Mouse (Mus musculus) heart, postnatal 0 days (tissue): ENCODE data around the gene Scn1b. TPM values are rescaled to one million over a fixed set of nuclear protein-coding genes. Genes with fewer than 3 reads are reported as not detected.

Experiments
- ATAC-seq: fragments of 200-750 bp; cut with Nextera tagmentation; 2 replicates; pipeline ENCODE4 v1.8.0; 2017; ENCODE audit warnings: low read depth, moderate number of reproducible peaks, moderate library complexity; ENCODE audit not compliant: insufficient read depth
- DNase-seq: peaks from one replicate; pipeline ENCODE4 v3.0.0-alpha.2; 2016; ENCODE audit warnings: low spot score
- H3K27ac ChIP-seq: fragments of 300-500 bp; sonication (generic); 2 replicates; pipeline ENCODE4 v1.5.1; 2014; ENCODE audit warnings: low read depth, mild to moderate bottlenecking
- H3K27me3 ChIP-seq: fragments of 300-500 bp; sonication (generic); 2 replicates; pipeline ENCODE4 v1.6.1; 2014; ENCODE audit warnings: low read length, mixed read lengths; ENCODE audit not compliant: control insufficient read depth, insufficient read depth
- H3K36me3 ChIP-seq: fragments of 300-500 bp; sonication (generic); replicated peaks from 2 replicates; pipeline ENCODE4 v1.6.1; 2014; ENCODE audit warnings: low read length, mixed read lengths; ENCODE audit not compliant: control insufficient read depth, insufficient read depth
- H3K4me1 ChIP-seq: fragments of 300-500 bp; sonication (generic); 2 replicates; pipeline ENCODE4 v1.6.1; 2014; ENCODE audit warnings: antibody characterized with exemption; ENCODE audit not compliant: control insufficient read depth, insufficient read depth
- H3K4me2 ChIP-seq: fragments of 300-500 bp; sonication (generic); 2 replicates; pipeline ENCODE4 v1.6.1; 2014; ENCODE audit warnings: low read depth, mild to moderate bottlenecking, low read length, moderate library complexity
- H3K4me3 ChIP-seq: fragments of 300-500 bp; sonication (generic); 2 replicates; pipeline ENCODE4 v1.5.1; 2014; ENCODE audit warnings: low read depth, low read length
- H3K9ac ChIP-seq: fragments of 300-500 bp; sonication (generic); replicated peaks from 2 replicates; pipeline ENCODE4 v1.6.1; 2014; ENCODE audit warnings: low read depth, low read length, mixed read lengths
- H3K9me3 ChIP-seq: fragments of 300-500 bp; sonication (generic); replicated peaks from 2 replicates; pipeline ENCODE4 v1.6.1; 2016; ENCODE audit warnings: low read length; ENCODE audit not compliant: control insufficient read depth
- CTCF ChIP-seq: IDR thresholded peaks from 2 replicates; pipeline ENCODE4 v1.5.1; 2016; ENCODE audit warnings: antibody characterized with exemption, control low read depth, low read depth
- EP300 ChIP-seq: IDR thresholded peaks from 2 replicates; pipeline ENCODE4 v1.6.1; 2016; ENCODE audit warnings: antibody characterized with exemption, low read depth
- WGBS: fragments of 180-500 bp; shearing (Covaris S2); extraction: QIAGEN DNeasy Blood & Tissue Kit; methylation state at CpG from one replicate; pipeline ENCODE4 v1.1.7; 2014; 5-methylcytosine and 5-hydroxymethylcytosine counted together
- polyA plus RNA-seq: library from polyadenylated mRNA; unstranded; fragments of >200 nt; fragmentation: Nextera tagmentation; extraction: Ambion mirVana; gene quantifications from 2 replicates; pipeline ENCODE4 v1.2.1, GENCODE M21; 2015
- total RNA-seq: library from RNA; depleted of rRNA; stranded (reverse); fragments of >200 nt; gene quantifications from 2 replicates; pipeline ENCODE4 v1.2.3, GENCODE M21; 2014; ENCODE audit warnings: low replicate concordance; rRNA removed

The Scn1b gene
- total and polyA plus RNA-seq, 2 experiments from 2014 or later = 4.2 to 4.7 TPM

- H3K27me3 ChIP-seq = no peaks in the 10 kb centered on the region
- TF ChIP-seq EP300 = no peak
- TF ChIP-seq CTCF = no peak
- no peak overlapping the region for H3K27ac ChIP-seq
- no peak overlapping the region for H3K4me2 ChIP-seq
- H3K4me1 ChIP-seq = no peaks in the 10 kb centered on the region
- H3K36me3 ChIP-seq = no peaks in the 10 kb centered on the region
- H3K4me3 ChIP-seq = no peak overlapping the region
- 75% methylated on average over 14 of the region's 14 CpGs for WGBS
- no peak overlapping the region for H3K9ac ChIP-seq
- H3K9me3 ChIP-seq = no peaks in the 10 kb centered on the region
- ATAC-seq = no peak
- no peak for DNase-seq
These were observed 57.3 kb downstream of the Scn1b start for GRCm38 (mm10) chr7:31069491-31069890.

DNA sequence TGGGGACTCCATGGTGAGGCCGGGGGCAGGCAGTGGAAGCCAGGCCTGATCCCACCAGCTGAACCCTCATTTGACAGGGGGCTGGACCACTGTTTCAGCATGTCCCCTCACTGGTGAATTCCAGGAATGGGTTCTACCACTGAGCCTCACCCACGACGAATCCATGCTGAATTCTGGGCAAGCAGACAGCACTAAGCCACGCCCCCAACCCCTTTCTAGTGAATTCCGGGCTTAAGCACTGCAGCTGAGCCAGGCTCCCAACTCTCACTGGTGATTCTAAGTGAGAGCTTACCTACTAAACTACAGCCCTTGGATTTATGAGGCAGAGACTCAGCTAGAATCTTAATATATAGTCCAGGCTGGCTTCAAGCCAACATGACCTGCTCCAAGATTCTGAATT is 59.0 kb downstream of the Scn1b start:
- no peak for ATAC-seq
- TF ChIP-seq EP300 = no peak
- TF ChIP-seq CTCF = no peak

More for the DNA sequence above, 59.0 kb downstream of the Scn1b start:
- Histone ChIP-seq H3K4me2 (no peak overlapping the region), H3K9ac (no peak overlapping the region), H3K27me3 (no peaks in the 10 kb centered on the region), H3K36me3 (no peaks in the 10 kb centered on the region), H3K4me3 (no peak overlapping the region), H3K4me1 (no peaks in the 10 kb centered on the region), H3K9me3 (no peaks in the 10 kb centered on the region), H3K27ac (no peak overlapping the region)
- WGBS = 30% methylated on average over 5 of the region's 5 CpGs
- DNase-seq = no peak

Other genes with a start within 250 kb of the Scn1b start
- gene Cd22, start 246.7 kb downstream of the Scn1b start, total RNA-seq = not detected in 2 replicates
- 0.08 and 0.23 TPM in 2 replicates for gene Cd22, start 246.7 kb downstream of the Scn1b start, polyA plus RNA-seq
- 0.38 and 1.2 TPM in 2 replicates for gene Mag, start 212.1 kb downstream of the Scn1b start, total RNA-seq
- gene Mag, start 212.1 kb downstream of the Scn1b start, polyA plus RNA-seq = 0.07 and 0.10 TPM in 2 replicates
- gene Hamp2, start 202.3 kb downstream of the Scn1b start, total RNA-seq = not detected in 2 replicates
- gene Hamp2, start 202.3 kb downstream of the Scn1b start, polyA plus RNA-seq = 0.44 TPM in 1 of 2 replicates, not detected in the other
- 42.0 TPM in 1 of 2 replicates, not detected in the other for gene Hamp, start 183.0 kb downstream of the Scn1b start, total RNA-seq
- gene Hamp, start 183.0 kb downstream of the Scn1b start, polyA plus RNA-seq = 1.7 and 4.0 TPM in 2 replicates
- 101 and 109 TPM in 2 replicates for gene Usf2, start 170.2 kb downstream of the Scn1b start, total RNA-seq
- 16.5 and 16.7 TPM in 2 replicates for gene Usf2, start 170.2 kb downstream of the Scn1b start, polyA plus RNA-seq
- 6.2 and 12.8 TPM in 2 replicates for gene Lsr, start 153.5 kb downstream of the Scn1b start, total RNA-seq
- 4.0 and 4.1 TPM in 2 replicates for gene Lsr, start 153.5 kb downstream of the Scn1b start, polyA plus RNA-seq
- gene Fam187b, start 153.2 kb downstream of the Scn1b start, total RNA-seq = 0.77 TPM in 1 of 2 replicates, not detected in the other
- 0.18 and 0.58 TPM in 2 replicates for gene Fam187b, start 153.2 kb downstream of the Scn1b start, polyA plus RNA-seq
- 54.3 and 69.7 TPM in 2 replicates for gene Fxyd5, start 84.5 kb downstream of the Scn1b start, total RNA-seq
- gene Fxyd5, start 84.5 kb downstream of the Scn1b start, polyA plus RNA-seq = 41.5 and 46.4 TPM in 2 replicates
- 5.8 TPM in 1 of 2 replicates, not detected in the other for gene Fxyd7, start 75.5 kb downstream of the Scn1b start, total RNA-seq
- 0.67 and 0.72 TPM in 2 replicates for gene Fxyd7, start 75.5 kb downstream of the Scn1b start, polyA plus RNA-seq
- 499 and 572 TPM in 2 replicates for gene Fxyd1, start 69.8 kb downstream of the Scn1b start, total RNA-seq
- 1,579 and 1,586 TPM in 2 replicates for gene Fxyd1, start 69.8 kb downstream of the Scn1b start, polyA plus RNA-seq
- 0.27 and 2.7 TPM in 2 replicates for gene Lgi4, start 67.7 kb downstream of the Scn1b start, total RNA-seq
- gene Lgi4, start 67.7 kb downstream of the Scn1b start, polyA plus RNA-seq = 0.08 and 0.19 TPM in 2 replicates
- gene Fxyd3, start 50.3 kb downstream of the Scn1b start, total RNA-seq = 0.81 and 0.92 TPM in 2 replicates
- 0.66 and 2.4 TPM in 2 replicates for gene Fxyd3, start 50.3 kb downstream of the Scn1b start, polyA plus RNA-seq
- gene Hpn, start 11.7 kb downstream of the Scn1b start, total RNA-seq = 6.7 and 10.5 TPM in 2 replicates
- 1.3 and 1.7 TPM in 2 replicates for gene Hpn, start 11.7 kb downstream of the Scn1b start, polyA plus RNA-seq
- gene Gramd1a, start 28.9 kb upstream of the Scn1b start, total RNA-seq = 53.9 and 57.2 TPM in 2 replicates
- 25.9 and 27.0 TPM in 2 replicates for gene Gramd1a, start 28.9 kb upstream of the Scn1b start, polyA plus RNA-seq
- not detected in 2 replicates for gene Scgb2b2, start 163.5 kb upstream of the Scn1b start, total RNA-seq
- gene Scgb2b2, start 163.5 kb upstream of the Scn1b start, polyA plus RNA-seq = not detected in 2 replicates
- not detected in 2 replicates for gene Scgb1b2, start 164.8 kb upstream of the Scn1b start, total RNA-seq
- gene Scgb1b2, start 164.8 kb upstream of the Scn1b start, polyA plus RNA-seq = not detected in 2 replicates
- not detected in 2 replicates for gene Scgb2b3, start 235.1 kb upstream of the Scn1b start, total RNA-seq
- gene Scgb2b3, start 235.1 kb upstream of the Scn1b start, polyA plus RNA-seq = not detected in 2 replicates
- not detected in 2 replicates for gene Scgb1b3, start 248.6 kb upstream of the Scn1b start, total RNA-seq
- not detected in 2 replicates for gene Scgb1b3, start 248.6 kb upstream of the Scn1b start, polyA plus RNA-seq